Mouse (Mus musculus) naive thymus-derived CD4-positive, alpha-beta T cell, adult 2 months (primary cell): ENCODE measurements at regions not wholly inside any gene's neighbourhood (a gene's known extent, or its start where the extent isn't known, plus 50 kb on each side); places are given as distances from the start of the nearest gene placed in this dataset.
A peak's percentile ranks its signal among the peaks of the same experiment; 100 is the strongest.

Experiments
- DNase-seq: peaks from one replicate; pipeline ENCODE4 v3.0.0-alpha.2; 2011; ENCODE audit warnings: low read depth

GRCm38 (mm10) chrX:12888708-12889481, 127.0 kb upstream of the Med14 start:
- no peak for DNase-seq

GRCm38 (mm10) chrX:12888010-12888707, 126.3 kb upstream of the Med14 start:
- no peak for DNase-seq

- DNase-seq = no peak
Measured at GRCm38 (mm10) chrX:12887516-12887915, 125.6 kb upstream of the Med14 start.

- DNase-seq = no peak
Measured at GRCm38 (mm10) chrX:12886160-12887048, 124.5 kb upstream of the Med14 start.

GRCm38 (mm10) chrX:12879233-12879632, 117.4 kb upstream of the Med14 start:
- no peak for DNase-seq

- no peak for DNase-seq
Measured at GRCm38 (mm10) chrX:12877506-12877905, 115.6 kb upstream of the Med14 start.

GRCm38 (mm10) chrX:12873698-12874144, 111.8 kb upstream of the Med14 start:
- DNase-seq = peak; percentile 75

GRCm38 (mm10) chrX:12873230-12873629, 111.4 kb upstream of the Med14 start:
- DNase-seq = no peak

- DNase-seq = no peak
Measured at GRCm38 (mm10) chrX:12866885-12867498, 105.1 kb upstream of the Med14 start.

GRCm38 (mm10) chrX:12866176-12866575, 104.3 kb upstream of the Med14 start:
- DNase-seq = no peak

- no peak for DNase-seq
Measured at GRCm38 (mm10) chrX:12860168-12860567, 98.3 kb upstream of the Med14 start.

GRCm38 (mm10) chrX:12858757-12859156, 96.9 kb upstream of the Med14 start:
- no peak for DNase-seq

- peak; percentile 49 for DNase-seq
Measured at GRCm38 (mm10) chrX:12857881-12858755, 96.2 kb upstream of the Med14 start.

GRCm38 (mm10) chrX:12855425-12855824, 93.6 kb upstream of the Med14 start:
- DNase-seq = no peak

GRCm38 (mm10) chrX:12851684-12852083, 89.8 kb upstream of the Med14 start:
- DNase-seq = peak; percentile 76

GRCm38 (mm10) chrX:12844431-12844830, 82.6 kb upstream of the Med14 start:
- peak; percentile 23 for DNase-seq

GRCm38 (mm10) chrX:12841021-12841325, 79.1 kb upstream of the Med14 start:
- DNase-seq = no peak

- no peak for DNase-seq
Measured at GRCm38 (mm10) chrX:12840160-12841020, 78.5 kb upstream of the Med14 start.

GRCm38 (mm10) chrX:12839406-12840159, 77.7 kb upstream of the Med14 start:
- peak; percentile 61 for DNase-seq
